Mouse (Mus musculus) bone marrow macrophage, adult 2 months (primary cell): Measurements from ENCODE around the gene N4bp3. TPM values are rescaled to one million over a fixed set of nuclear protein-coding genes. Genes with fewer than 3 reads are reported as not detected.
A peak's percentile ranks its signal among the peaks of the same experiment; 100 is the strongest.
"Not testable (repeated sequence)": the region's sequence is repeated elsewhere in the genome, so short reads cannot be mapped to it uniquely, and the experiment has no call there.

Source experiments
- H3K27ac ChIP-seq: 2 replicates; pipeline ENCODE4 v1.5.1; 2012; ENCODE audit warnings: low read depth, low read length; ENCODE audit not compliant: insufficient read depth
- H3K4me1 ChIP-seq: 2 replicates; pipeline ENCODE4 v1.6.1; 2012; ENCODE audit warnings: low read length; ENCODE audit not compliant: control insufficient read depth, insufficient read depth
- H3K4me3 ChIP-seq: 2 replicates; pipeline ENCODE4 v1.5.1; 2012; ENCODE audit warnings: mild to moderate bottlenecking, low read length, moderate library complexity; ENCODE audit not compliant: insufficient read depth
- CTCF ChIP-seq: IDR thresholded peaks from 2 replicates; pipeline ENCODE4 v1.5.1; 2012; ENCODE audit warnings: low read depth, mild to moderate bottlenecking, low read length, moderate library complexity
- POLR2A ChIP-seq: IDR thresholded peaks from 2 replicates; pipeline ENCODE4 v1.6.1; 2012; ENCODE audit warnings: mild to moderate bottlenecking, low read depth, low read length, borderline replicate concordance
- polyA plus RNA-seq: library from polyadenylated mRNA; stranded (reverse); fragments of >200 nt; gene quantifications from 2 replicates; pipeline ENCODE4 v1.2.4, GENCODE M21; 2012; ENCODE audit not compliant: missing spikeins, insufficient read depth, insufficient read length

N4bp3 gene
- polyA plus RNA-seq: 8.7 and 9.8 TPM in 2 replicates

DNA sequence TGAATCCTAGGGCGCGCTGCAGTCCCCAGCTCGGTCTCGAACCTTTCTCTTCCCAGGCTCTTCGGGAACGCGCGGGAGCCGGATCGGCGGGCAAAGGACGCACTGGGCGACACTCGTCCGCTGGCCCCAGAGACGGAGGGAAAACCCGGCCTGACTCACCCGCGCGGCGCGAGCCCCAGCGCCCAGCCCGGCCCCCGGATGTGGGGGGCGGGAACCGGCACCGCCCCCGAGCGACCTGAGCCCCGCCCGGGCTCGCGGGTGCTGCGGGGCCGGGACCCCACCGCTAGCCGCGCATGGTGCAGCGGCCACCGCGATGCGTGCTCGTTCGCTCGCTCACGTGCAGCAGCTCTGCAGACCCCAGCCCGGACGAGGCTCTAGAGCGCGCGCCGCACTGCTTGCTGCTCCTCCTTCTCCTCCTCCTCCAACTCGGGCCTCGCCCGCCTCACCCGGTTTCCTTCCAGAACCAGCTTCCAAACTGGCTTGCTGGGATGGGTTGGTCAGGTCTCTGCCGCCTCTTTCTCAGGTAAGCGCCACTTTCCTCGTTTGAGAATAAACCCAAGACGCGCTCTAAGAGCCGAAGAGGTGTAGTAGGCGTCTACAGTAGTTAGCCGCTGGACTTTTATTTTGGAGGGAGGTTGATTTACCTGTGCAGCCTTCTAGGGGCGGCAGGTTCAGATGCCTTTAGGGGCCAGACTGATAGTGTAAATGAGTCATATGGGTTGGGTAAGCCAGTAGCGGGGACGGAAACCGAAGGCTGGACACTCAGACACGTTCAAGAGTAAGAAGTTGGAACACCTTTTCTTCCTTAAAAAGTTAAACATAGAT is at the start of gene N4bp3, which contains the start of gene D930048N14Rik:
N4bp3 (minus strand) TSS at position 152 of the 825 bp plus-strand sequence.
D930048N14Rik (plus strand) TSS at position 264 of the 825 bp plus-strand sequence.
- peak within 1 kb of the TSS; percentile 70 for H3K4me3 ChIP-seq
- 0 out of 2 replicates have a peak, but pooled peaks cover 2% of the 10 kb centered on the region for H3K4me1 ChIP-seq
- TF ChIP-seq POLR2A: no peak
- H3K27ac ChIP-seq: no peak within 1 kb of the TSS

DNA sequence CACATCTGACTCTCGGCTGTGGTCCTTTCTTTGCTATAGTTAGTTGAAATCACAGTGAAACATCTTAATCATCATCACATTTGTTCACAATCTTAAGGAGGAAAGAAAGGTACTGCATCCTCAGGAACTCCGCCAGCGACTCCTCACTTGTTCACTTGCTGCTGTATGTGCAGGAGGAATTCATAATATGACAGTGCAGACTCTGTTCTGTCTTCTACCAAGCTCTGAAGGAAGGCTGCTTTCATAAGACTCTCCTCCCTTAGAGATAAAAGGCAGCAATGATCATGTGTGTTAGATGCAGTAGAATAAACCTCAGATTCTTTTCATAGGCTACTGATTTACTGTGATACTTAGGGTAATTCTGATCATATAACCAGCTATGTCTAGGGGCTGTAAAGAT is 44.3 kb upstream of the N4bp3 start:
- H3K27ac ChIP-seq: no peak overlapping the region
- no peak overlapping the region for H3K4me3 ChIP-seq
- TF ChIP-seq POLR2A (no peak), CTCF (no peak)

DNA sequence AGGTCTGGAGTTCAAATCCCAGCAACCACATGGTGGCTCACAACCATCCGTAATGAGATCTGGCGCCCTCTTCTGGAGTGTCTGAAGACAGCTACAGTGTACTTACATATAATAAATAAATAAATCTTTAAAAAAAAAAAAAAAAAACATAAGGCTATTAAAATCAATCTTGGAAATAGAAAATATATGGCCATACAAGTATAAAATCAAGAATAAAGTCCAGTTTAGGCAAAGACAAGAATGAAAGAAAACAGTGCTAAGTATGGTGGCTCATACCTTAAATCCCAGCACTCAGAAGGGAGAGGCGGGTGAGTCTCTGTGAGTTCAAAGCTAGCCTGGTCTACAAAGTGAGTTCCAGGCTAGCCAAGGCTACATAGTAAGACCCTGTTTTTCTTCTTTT is 40.0 kb upstream of the N4bp3 start:
- H3K4me3 ChIP-seq, H3K4me1 ChIP-seq, H3K27ac ChIP-seq: not testable (repeated sequence)

More for the DNA sequence above, 44.3 kb upstream of the N4bp3 start:
- 0 out of 2 replicates have a peak, but pooled peaks cover 2% of the 10 kb centered on the region for H3K4me1 ChIP-seq

DNA sequence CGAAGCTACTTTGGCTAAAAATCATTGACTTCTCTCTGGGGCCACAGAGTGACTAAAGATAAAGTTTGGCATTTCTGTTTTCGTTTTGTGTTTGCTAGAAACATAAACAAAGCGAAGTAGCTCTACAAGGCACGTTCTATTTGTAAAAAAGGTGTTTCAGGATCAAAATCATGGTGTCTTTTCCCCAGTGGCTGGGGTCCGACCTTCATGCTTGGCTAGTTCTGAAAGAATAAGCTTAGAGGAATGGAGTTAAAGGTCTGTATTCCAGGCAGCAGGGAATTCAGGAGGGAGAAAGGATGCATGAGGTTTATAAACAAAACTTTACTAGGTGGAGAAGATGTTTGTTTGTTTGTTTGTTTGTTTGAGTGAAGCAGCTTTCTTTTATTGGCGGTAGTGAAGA is 38.7 kb upstream of the N4bp3 start:
- TF ChIP-seq POLR2A (no peak), CTCF (no peak)
- Histone ChIP-seq H3K4me1 (0 out of 2 replicates have a peak, but pooled peaks cover 5% of the 10 kb centered on the region), H3K4me3 (peak overlapping the region; percentile 72), H3K27ac (peak overlapping the region; percentile 98)

DNA sequence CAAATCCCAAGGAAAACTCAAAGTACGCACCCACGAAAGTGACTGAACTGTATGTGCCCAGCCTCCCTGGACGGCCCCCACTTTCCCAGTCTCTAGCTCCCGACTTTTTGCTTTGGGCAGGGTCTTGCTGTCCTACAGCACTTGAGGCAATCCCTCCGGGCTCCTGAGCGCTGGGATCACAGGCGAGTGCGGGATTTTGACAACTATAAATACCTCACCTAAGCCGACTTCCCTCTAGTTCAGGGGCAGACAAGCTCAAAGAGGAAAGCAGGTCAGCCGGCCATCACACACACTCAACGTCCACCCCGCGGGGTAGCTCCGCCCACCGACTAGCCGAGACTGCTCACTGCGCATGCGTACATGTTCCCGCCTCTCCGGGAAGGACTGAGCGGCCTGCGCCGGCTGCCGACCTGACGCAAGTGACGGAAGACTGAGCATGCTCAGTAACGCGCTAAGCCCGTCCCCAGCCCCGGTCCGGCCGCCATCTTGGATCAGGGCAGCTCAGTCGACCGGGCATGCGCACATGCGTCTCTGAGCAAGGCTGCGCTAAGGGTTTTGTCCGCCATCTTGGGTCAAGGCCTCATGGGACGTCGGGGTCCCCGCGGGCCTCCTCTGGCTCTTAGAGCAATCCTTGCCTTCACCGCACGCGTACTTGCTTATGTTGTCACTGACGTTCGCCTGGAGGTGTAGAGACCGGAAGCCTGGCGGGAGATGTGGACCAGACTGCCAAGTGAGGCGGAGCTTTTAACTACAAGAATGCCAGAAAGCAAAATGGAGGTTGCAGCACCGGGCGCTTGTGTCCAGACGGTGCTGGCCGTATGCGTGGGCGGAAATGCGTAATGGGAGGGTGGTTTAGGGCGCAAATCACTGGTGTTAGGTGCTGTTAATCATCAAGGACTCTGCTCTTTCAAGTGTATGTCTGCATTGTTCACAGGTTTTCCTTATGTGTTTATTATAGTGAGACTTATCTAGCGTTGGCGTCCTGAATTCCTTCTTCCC is 38.0 kb upstream of the N4bp3 start, which contains the start of gene 0610009B22Rik:
0610009B22Rik (minus strand) TSS at position 545 of the 999 bp plus-strand sequence.
- peak within 1 kb of the TSS; percentile 98 for H3K27ac ChIP-seq
- H3K4me3 ChIP-seq: peak within 1 kb of the TSS; percentile 79
- no peak for TF ChIP-seq CTCF
- 0 out of 2 replicates have a peak, but pooled peaks have one; percentile 50 for TF ChIP-seq POLR2A
- 0 out of 2 replicates have a peak, but pooled peaks cover 5% of the 10 kb centered on the region for H3K4me1 ChIP-seq

DNA sequence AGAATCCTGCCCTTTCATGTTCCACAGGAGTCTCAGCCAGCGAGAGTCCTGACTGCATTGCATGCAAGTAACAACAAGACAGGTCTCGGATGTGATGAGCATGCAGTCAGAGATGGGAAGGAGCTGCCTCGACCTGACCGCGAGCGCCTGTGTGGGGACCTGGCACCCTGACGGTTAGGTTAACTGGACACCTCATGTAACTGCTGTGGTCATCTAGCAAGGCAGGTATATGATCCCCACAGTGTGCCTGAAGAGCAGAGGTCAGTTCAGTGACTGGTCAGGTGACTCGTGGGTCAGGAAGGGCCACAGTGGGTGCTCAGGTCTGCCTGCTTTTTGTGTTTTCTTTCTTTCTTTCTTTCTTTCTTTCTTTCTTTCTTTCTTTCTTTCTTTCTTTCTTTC is 31.3 kb upstream of the N4bp3 start:
- Histone ChIP-seq H3K27ac (no peak overlapping the region), H3K4me1 (peaks cover 14% of the 10 kb centered on the region), H3K4me3 (no peak overlapping the region)
- TF ChIP-seq CTCF (no peak), POLR2A (no peak)

DNA sequence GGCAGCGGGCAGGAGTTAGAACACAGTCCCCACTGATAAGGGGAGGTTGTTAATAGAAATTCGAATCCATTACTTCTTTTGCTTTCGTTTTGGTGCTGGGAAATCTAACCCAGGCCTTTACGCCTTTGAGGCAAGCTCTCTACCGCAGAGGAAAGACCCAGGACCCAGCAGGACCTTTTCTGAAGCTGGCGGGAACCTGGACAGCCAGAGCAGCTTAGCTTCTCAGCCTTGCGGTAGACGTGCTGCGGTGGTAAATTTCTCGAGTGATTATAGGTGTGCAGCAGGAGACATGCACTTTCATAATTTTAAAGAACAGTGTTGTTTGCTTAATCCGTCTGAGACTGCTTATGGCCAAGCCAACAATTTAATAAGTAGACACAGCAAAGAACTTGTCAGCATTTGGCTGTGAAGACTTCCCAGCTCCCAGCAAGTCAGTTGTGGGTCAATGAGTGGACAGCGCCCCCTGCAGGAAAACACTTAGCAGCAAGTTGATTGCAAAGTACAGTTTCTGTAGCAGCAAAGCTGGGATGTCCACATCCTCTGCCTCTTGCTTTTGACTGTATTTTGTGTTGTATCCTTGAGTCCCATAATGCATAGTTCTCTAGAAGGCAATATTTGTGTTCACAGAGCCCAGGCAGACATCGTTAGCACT is 30.8 kb upstream of the N4bp3 start:
- peaks cover 18% of the 10 kb centered on the region for H3K4me1 ChIP-seq
- no peak for TF ChIP-seq POLR2A
- TF ChIP-seq CTCF: peak; percentile 68
- H3K27ac ChIP-seq: no peak overlapping the region
- H3K4me3 ChIP-seq: no peak overlapping the region

DNA sequence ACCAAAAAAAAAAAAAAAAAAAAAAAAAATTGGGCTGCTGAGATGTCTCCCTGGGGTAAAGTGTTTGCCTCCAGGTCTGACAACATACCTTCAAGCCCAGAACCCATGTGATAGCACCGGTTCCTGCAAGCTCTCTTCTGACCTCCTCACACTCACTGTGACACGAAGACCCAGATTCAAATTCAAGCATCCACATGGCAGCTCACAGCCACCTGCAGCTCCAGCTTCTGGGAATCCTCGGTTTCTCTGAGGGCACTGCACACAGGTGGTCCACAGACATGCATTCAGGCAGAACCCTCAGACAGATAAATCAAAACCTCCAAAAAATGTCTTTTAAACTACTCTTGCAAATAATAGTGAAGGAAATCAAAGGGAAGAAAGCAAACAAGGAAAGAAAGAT is 28.8 kb upstream of the N4bp3 start:
- TF ChIP-seq POLR2A (no peak), CTCF (no peak)
- no peak overlapping the region for H3K27ac ChIP-seq
- no peak overlapping the region for H3K4me3 ChIP-seq
- H3K4me1 ChIP-seq: peaks cover 20% of the 10 kb centered on the region

DNA sequence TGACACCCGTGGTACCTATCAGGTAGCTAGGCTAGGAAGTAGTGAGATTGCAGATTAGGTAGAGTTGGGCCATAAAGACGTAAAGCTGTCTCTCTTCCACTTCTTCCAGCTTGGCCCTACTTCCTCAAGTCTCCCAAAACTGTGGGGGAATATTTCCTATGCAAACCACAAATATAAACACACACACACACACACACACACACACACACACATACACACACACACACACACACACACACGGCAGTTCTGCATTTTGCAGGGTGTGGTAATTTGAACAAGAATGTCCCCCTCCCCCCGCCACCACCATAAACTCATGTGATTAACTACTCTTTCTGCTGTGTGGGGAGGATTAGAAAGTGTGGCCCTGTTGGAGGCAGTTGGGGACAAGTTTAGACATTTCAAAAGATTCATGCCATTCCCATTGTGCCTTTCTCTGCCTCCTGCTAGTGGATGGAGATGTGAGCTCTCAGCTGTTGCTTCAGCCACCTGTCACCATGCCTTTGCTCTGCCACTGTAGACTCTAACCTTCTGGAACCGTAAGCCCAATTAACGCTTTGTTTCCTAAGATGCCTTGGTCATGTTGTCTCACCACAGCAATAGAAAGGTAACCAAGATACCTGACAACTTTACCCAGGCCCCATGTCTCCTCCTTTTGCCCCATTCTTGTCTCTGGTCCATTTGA is 27.2 kb upstream of the N4bp3 start:
- H3K27ac ChIP-seq: peak overlapping the region; percentile 83
- TF ChIP-seq POLR2A (no peak), CTCF (no peak)
- no peak overlapping the region for H3K4me3 ChIP-seq
- peaks cover 21% of the 10 kb centered on the region for H3K4me1 ChIP-seq
